Mouse (Mus musculus): ENCODE results near the gene Ppm1m.

DNA sequence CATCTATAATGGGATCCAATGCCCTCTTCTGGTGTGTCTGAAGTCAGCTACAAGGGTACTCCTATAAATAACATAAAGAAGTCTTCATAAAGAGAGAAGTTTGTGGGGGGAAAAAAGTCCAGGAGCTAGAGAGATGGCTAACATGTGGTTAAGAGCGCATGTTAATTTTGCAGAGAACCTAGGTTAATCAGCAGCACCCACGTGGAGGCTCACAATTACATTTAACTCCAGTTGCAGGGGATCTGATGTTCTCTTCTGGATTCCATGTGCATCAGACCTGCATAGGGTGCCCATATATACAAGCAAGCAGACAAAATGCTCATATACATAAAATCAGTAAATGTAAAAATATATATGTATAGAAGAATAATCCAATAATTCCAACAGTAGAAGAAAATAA is 26.2 kb downstream of the Ppm1m start:
- no peak for TF ChIP-seq CTCF (IDR thresholded peaks at IDR 0.05)
- TF ChIP-seq EP300 (IDR thresholded peaks at IDR 0.05), result no peak
